Mouse (Mus musculus): ENCODE results near the gene Acsl5. TPM values are rescaled to one million over a fixed set of nuclear protein-coding genes. Genes with fewer than 3 reads are reported as not detected.
A peak's percentile ranks its signal among the peaks of the same experiment; 100 is the strongest.

Acsl5 gene
- polyA plus RNA-seq, 1 experiment = 82.2 TPM

DNA sequence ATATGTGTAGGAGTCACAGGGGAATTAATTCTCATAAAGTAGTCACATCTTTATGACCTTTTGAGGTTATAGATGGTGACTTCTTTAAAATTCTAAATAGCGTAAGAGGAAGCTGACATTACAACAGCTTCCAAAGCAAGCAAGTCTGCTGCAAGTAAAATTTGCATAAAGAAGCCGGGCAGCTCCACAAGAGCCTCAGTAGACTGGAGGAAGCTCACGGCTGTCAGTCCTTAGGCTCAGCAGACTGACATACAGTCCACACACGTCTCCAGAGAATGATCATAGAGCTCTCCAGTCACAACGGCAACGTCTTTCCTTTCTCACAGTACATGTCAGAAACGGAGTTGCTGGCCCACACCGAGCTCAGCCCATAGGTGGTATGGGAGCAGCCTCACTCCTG lies 60.1 kb downstream of the Acsl5 start:
- H3K27ac ChIP-seq (ENCODE audit: control insufficient read depth, insufficient read depth, low read depth, low read length, poor library complexity) = peak overlapping the region; percentile 63; the same call in 1 of the 2 replicates
- no peak for TF ChIP-seq CTCF (IDR thresholded peaks at IDR 0.05; ENCODE audit: control insufficient read depth, insufficient read depth, low read length)
- TF ChIP-seq POLR2A (IDR thresholded peaks at IDR 0.05; ENCODE audit: borderline replicate concordance, control insufficient read depth, low read depth, low read length) = no peak
- 63% methylated on average over 8 of the region's 8 CpGs for WGBS
- H3K4me3 ChIP-seq (replicated peaks; ENCODE audit: control insufficient read depth, low read depth, low read length) = no peak overlapping the region
- H3K4me1 ChIP-seq (ENCODE audit: control insufficient read depth, insufficient read depth, low read length) = no peaks in the 10 kb centered on the region; the same call in 1 of the 2 replicates

GRCm38 (mm10) chr19:55313649-55314048 lies 61.9 kb downstream of the Acsl5 start:
- H3K4me1 ChIP-seq (ENCODE audit: control insufficient read depth, insufficient read depth, low read length) = no peaks in the 10 kb centered on the region; the same call in 1 of the 2 replicates
- 98% methylated on average over 2 of the region's 2 CpGs for WGBS
- H3K27ac ChIP-seq (ENCODE audit: control insufficient read depth, insufficient read depth, low read depth, low read length, poor library complexity) = no peak overlapping the region
- TF ChIP-seq CTCF (IDR thresholded peaks at IDR 0.05; ENCODE audit: control insufficient read depth, insufficient read depth, low read length) = no peak
- TF ChIP-seq POLR2A (IDR thresholded peaks at IDR 0.05; ENCODE audit: borderline replicate concordance, control insufficient read depth, low read depth, low read length) = no peak
- no peak overlapping the region for H3K4me3 ChIP-seq (replicated peaks; ENCODE audit: control insufficient read depth, low read depth, low read length)

DNA sequence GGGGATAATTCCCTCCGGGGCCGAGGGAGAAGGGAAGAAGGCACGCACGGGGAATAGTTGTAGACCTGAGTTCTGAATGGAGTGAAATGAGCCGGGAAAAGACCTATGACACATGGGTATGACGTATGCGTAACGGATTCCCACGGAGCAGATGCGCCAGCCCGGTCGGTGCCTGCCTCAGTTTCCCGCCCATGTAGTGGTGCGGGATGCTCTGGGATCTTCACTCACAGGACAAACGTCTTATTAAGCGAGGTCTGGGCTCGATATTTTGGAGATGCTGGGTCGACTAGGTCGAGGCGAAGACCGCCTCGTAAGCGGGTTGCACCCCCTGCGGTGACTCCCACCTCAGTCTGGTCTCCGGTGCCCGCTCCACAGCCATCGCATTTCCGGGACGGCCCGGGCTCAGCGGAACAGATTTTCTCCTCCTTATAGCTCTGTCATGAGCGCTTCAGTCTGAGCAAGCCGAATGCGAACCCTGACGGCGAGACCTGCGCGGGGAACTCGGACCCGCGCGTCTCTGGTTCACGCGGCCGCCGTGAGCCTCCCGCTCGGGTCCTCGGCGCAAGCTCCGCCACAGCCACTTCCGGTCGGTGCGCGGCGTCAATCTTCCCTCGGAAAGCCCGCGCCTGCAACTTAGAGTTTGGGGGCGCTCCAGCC lies 63.8 kb downstream of the Acsl5 start, which contains the start of gene Zdhhc6:
Gene Zdhhc6, minus strand, starts transcription at position 581 of the 657 bp plus-strand sequence.
- WGBS = under 1% methylated on average over 60 of the region's 60 CpGs

GRCm38 (mm10) chr19:55316109-55316714 lies 64.5 kb downstream of the Acsl5 start, which contains the start of gene Vti1a:
Gene Vti1a, plus strand, starts transcription at chr19:55316295.
- Histone ChIP-seq H3K27ac (ENCODE audit: control insufficient read depth, insufficient read depth, low read depth, low read length, poor library complexity) (peak within 1 kb of the TSS; percentile 90), H3K4me3 (replicated peaks; ENCODE audit: control insufficient read depth, low read depth, low read length) (peak within 1 kb of the TSS; percentile 96), H3K4me1 (ENCODE audit: control insufficient read depth, insufficient read depth, low read length) (no peaks in the 10 kb centered on the region; the same call in 1 of the 2 replicates)
- 1% methylated on average over 48 of the region's 48 CpGs for WGBS
- TF ChIP-seq CTCF (IDR thresholded peaks at IDR 0.05; ENCODE audit: control insufficient read depth, insufficient read depth, low read length) (peak; percentile 30; the same call in 1 of the 2 replicates), POLR2A (IDR thresholded peaks at IDR 0.05; ENCODE audit: borderline replicate concordance, control insufficient read depth, low read depth, low read length) (peak; percentile 47; the same call in 1 of the 2 replicates)

More for the DNA sequence above, 63.8 kb downstream of the Acsl5 start, which contains the start of gene Zdhhc6:
- TF ChIP-seq CTCF (IDR thresholded peaks at IDR 0.05; ENCODE audit: control insufficient read depth, insufficient read depth, low read length) (no peak), POLR2A (IDR thresholded peaks at IDR 0.05; ENCODE audit: borderline replicate concordance, control insufficient read depth, low read depth, low read length) (peak; percentile 79; the same call in 1 of the 2 replicates)
- H3K27ac ChIP-seq (ENCODE audit: control insufficient read depth, insufficient read depth, low read depth, low read length, poor library complexity) = peak within 1 kb of the TSS; percentile 90
- H3K4me1 ChIP-seq (ENCODE audit: control insufficient read depth, insufficient read depth, low read length) = no peaks in the 10 kb centered on the region; the same call in 1 of the 2 replicates
- peak within 1 kb of the TSS; percentile 96 for H3K4me3 ChIP-seq (replicated peaks; ENCODE audit: control insufficient read depth, low read depth, low read length)

DNA sequence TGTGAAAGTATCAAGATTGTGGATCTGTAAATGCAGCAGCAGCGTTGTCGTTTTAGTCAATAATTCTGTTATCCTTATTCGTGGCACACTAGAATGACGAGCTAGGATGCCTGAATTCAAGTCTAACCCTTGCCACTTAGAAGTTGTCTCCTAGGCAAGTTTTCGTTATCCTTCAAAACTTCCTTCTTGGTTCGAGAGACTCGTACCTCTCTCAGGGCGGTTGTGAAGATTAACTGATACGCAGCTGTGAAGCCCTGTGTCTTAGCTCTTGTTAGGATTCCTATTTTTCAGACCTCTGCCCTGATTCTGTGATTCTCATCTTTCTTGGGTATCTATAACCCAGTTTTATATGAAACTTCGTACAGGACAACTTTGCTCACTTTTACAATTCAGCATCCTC lies 65.2 kb downstream of the Acsl5 start:
- 23% methylated on average over 10 of the region's 10 CpGs for WGBS
- H3K4me1 ChIP-seq (ENCODE audit: control insufficient read depth, insufficient read depth, low read length) = no peaks in the 10 kb centered on the region; the same call in 1 of the 2 replicates
- no peak for TF ChIP-seq POLR2A (IDR thresholded peaks at IDR 0.05; ENCODE audit: borderline replicate concordance, control insufficient read depth, low read depth, low read length)
- no peak for TF ChIP-seq CTCF (IDR thresholded peaks at IDR 0.05; ENCODE audit: control insufficient read depth, insufficient read depth, low read length)
- peak overlapping the region; percentile 14 for H3K4me3 ChIP-seq (replicated peaks; ENCODE audit: control insufficient read depth, low read depth, low read length)
- H3K27ac ChIP-seq (ENCODE audit: control insufficient read depth, insufficient read depth, low read depth, low read length, poor library complexity) = no peak overlapping the region

GRCm38 (mm10) chr19:55319036-55319435 lies 67.3 kb downstream of the Acsl5 start:
- WGBS = 50% methylated on average over 3 of the region's 3 CpGs
- H3K4me1 ChIP-seq (ENCODE audit: control insufficient read depth, insufficient read depth, low read length) = no peaks in the 10 kb centered on the region; the same call in 1 of the 2 replicates
- no peak overlapping the region for H3K27ac ChIP-seq (ENCODE audit: control insufficient read depth, insufficient read depth, low read depth, low read length, poor library complexity)
- no peak overlapping the region for H3K4me3 ChIP-seq (replicated peaks; ENCODE audit: control insufficient read depth, low read depth, low read length)
- TF ChIP-seq POLR2A (IDR thresholded peaks at IDR 0.05; ENCODE audit: borderline replicate concordance, control insufficient read depth, low read depth, low read length) = no peak
- no peak for TF ChIP-seq CTCF (IDR thresholded peaks at IDR 0.05; ENCODE audit: control insufficient read depth, insufficient read depth, low read length)

- WGBS = 57% methylated on average over 5 of the region's 5 CpGs
- H3K4me3 ChIP-seq (replicated peaks; ENCODE audit: control insufficient read depth, low read depth, low read length) = no peak overlapping the region
Measured at GRCm38 (mm10) chr19:55319521-55319920, 67.8 kb downstream of the Acsl5 start.

GRCm38 (mm10) chr19:55322604-55323003 lies 70.9 kb downstream of the Acsl5 start:
- WGBS = 85% methylated on average over 8 of the region's 8 CpGs
- Histone ChIP-seq H3K4me3 (replicated peaks; ENCODE audit: control insufficient read depth, low read depth, low read length) (no peak overlapping the region), H3K4me1 (ENCODE audit: control insufficient read depth, insufficient read depth, low read length) (no peaks in the 10 kb centered on the region), H3K27ac (ENCODE audit: control insufficient read depth, insufficient read depth, low read depth, low read length, poor library complexity) (no peak overlapping the region)
- no peak for TF ChIP-seq CTCF (IDR thresholded peaks at IDR 0.05; ENCODE audit: control insufficient read depth, insufficient read depth, low read length)

More at GRCm38 (mm10) chr19:55319521-55319920, 67.8 kb downstream of the Acsl5 start:
- H3K4me1 ChIP-seq (ENCODE audit: control insufficient read depth, insufficient read depth, low read length) = no peaks in the 10 kb centered on the region; the same call in 1 of the 2 replicates
- TF ChIP-seq CTCF (IDR thresholded peaks at IDR 0.05; ENCODE audit: control insufficient read depth, insufficient read depth, low read length) = no peak
- TF ChIP-seq POLR2A (IDR thresholded peaks at IDR 0.05; ENCODE audit: borderline replicate concordance, control insufficient read depth, low read depth, low read length) = no peak
- H3K27ac ChIP-seq (ENCODE audit: control insufficient read depth, insufficient read depth, low read depth, low read length, poor library complexity) = no peak overlapping the region

All from bone marrow, adult 2 months (tissue).